Mouse (Mus musculus) myocyte (in vitro differentiated cells): ENCODE data around the gene Gas7.

ENCODE experiments used
- CEBPB ChIP-seq: IDR thresholded peaks from 2 replicates; pipeline ENCODE4 v1.6.1; 2011; ENCODE audit warnings: mild to moderate bottlenecking, moderate library complexity; ENCODE audit not compliant: poor library complexity, insufficient read depth, severe bottlenecking
- MAX ChIP-seq: IDR thresholded peaks from one replicate; pipeline ENCODE4 v1.6.1; 2011; ENCODE audit warnings: low read depth, mild to moderate bottlenecking, control low read depth
- REST ChIP-seq: IDR thresholded peaks from one replicate; pipeline ENCODE4 v1.6.1; 2011; ENCODE audit warnings: mild to moderate bottlenecking, control low read depth, moderate library complexity; ENCODE audit not compliant: insufficient read depth, insufficient read length

DNA sequence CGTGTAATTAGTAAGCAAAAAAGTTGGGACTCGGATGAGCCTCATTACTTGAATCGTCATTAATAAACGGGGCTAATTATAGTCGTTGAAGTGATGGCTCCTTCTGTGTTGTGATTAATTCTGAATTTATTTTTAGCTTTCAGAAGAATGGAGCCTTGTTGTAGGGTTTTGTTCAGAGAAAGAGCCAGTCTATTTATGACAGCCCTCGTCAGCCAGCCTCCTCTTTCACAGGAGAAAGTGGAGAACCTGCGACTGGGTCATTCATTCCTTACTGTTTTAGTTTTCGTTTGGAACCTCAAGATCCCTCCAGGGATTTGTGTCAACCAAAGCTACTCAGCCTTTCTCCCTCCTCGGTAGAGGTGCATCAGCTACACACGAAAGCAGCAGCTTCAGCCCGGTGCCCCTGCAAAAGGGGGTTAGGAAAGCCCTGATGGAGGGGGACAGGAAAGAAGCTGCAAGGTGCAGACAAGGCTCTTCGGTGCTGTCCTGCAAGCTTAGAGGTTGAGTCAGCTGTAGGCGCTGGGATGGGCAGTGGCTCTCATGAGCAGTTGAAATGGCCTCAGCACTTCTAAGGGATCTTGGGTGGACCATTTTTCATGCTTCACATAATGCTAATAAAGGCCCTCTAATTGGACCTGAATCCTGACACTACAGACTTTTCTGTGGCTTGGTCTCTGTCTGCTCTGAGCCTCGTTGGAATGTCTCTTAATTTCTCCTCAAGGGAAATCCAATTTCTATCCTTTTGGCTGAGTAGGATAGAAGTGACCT is 10.0 kb upstream of the Gas7 start:
- no peak for TF ChIP-seq CEBPB
- no peak for TF ChIP-seq MAX
- TF ChIP-seq REST: no peak
